Mouse (Mus musculus): Measurements from ENCODE around the gene Aldh9a1. TPM values are rescaled to one million over a fixed set of nuclear protein-coding genes. Genes with fewer than 3 reads are reported as not detected.
"Not testable (repeated sequence)": the region's sequence is repeated elsewhere in the genome, so short reads cannot be mapped to it uniquely, and the experiment has no call there.

Gene Aldh9a1
- polyA plus RNA-seq, 1 experiment from 2014 or later: 38.7 TPM

- Histone ChIP-seq H3K27me3 (replicated peaks) (peaks cover 5% of the 10 kb centered on the region), H3K9me3 (replicated peaks) (no peaks in the 10 kb centered on the region), H3K9ac (replicated peaks) (no peak overlapping the region), H3K4me2 (no peak overlapping the region), H3K36me3 (peaks cover 13% of the 10 kb centered on the region), H3K4me3 (replicated peaks) (no peak overlapping the region), H3K4me1 (peaks cover 5% of the 10 kb centered on the region; the same call in 1 of the 2 replicates), H3K27ac (replicated peaks) (no peak overlapping the region)
- no peak for ATAC-seq (ENCODE audit: low FRiP score)
- WGBS: 97% methylated on average over 3 of the region's 3 CpGs
Measured at GRCm38 (mm10) chr1:167336398-167336797, 13.4 kb upstream of the Aldh9a1 start.

- WGBS: 21% methylated on average over 12 of the region's 12 CpGs
- H3K27me3 ChIP-seq (replicated peaks): peaks cover 9% of the 10 kb centered on the region
- H3K4me1 ChIP-seq: peaks cover 5% of the 10 kb centered on the region; the same call in 1 of the 2 replicates
- peaks cover 6% of the 10 kb centered on the region for H3K36me3 ChIP-seq
- ATAC-seq (ENCODE audit: low FRiP score): 0 out of 2 replicates have a peak, but pooled peaks have one; percentile 54
- H3K27ac ChIP-seq (replicated peaks): no peak overlapping the region
- no peak overlapping the region for H3K4me2 ChIP-seq
- H3K4me3 ChIP-seq (replicated peaks): no peak overlapping the region
- H3K9ac ChIP-seq (replicated peaks): no peak overlapping the region
- H3K9me3 ChIP-seq (replicated peaks): no peaks in the 10 kb centered on the region
Measured at GRCm38 (mm10) chr1:167337463-167338095, 12.2 kb upstream of the Aldh9a1 start.

GRCm38 (mm10) chr1:167339177-167339781 lies 10.5 kb upstream of the Aldh9a1 start:
- Histone ChIP-seq H3K27ac (replicated peaks) (no peak overlapping the region), H3K4me2 (no peak overlapping the region), H3K4me1 (peaks cover 5% of the 10 kb centered on the region; the same call in 1 of the 2 replicates), H3K9me3 (replicated peaks) (no peaks in the 10 kb centered on the region), H3K27me3 (replicated peaks) (peaks cover 9% of the 10 kb centered on the region), H3K4me3 (replicated peaks) (no peak overlapping the region), H3K9ac (replicated peaks) (no peak overlapping the region), H3K36me3 (no peaks in the 10 kb centered on the region)
- WGBS: 65% methylated on average over 9 of the region's 9 CpGs
- 0 out of 2 replicates have a peak, but pooled peaks have one; percentile 19 for ATAC-seq (ENCODE audit: low FRiP score)

- Histone ChIP-seq H3K4me2 (peak overlapping the region; percentile 75), H3K9me3 (replicated peaks) (no peaks in the 10 kb centered on the region), H3K9ac (replicated peaks) (peak overlapping the region; percentile 11; the same call in 1 of the 2 replicates), H3K4me1 (peaks cover 5% of the 10 kb centered on the region; the same call in 1 of the 2 replicates), H3K36me3 (no peaks in the 10 kb centered on the region), H3K27me3 (replicated peaks) (peaks cover 9% of the 10 kb centered on the region), H3K27ac (replicated peaks) (no peak overlapping the region), H3K4me3 (replicated peaks) (peak overlapping the region; percentile 41)
- WGBS: 1% methylated on average over 47 of the region's 47 CpGs
- 0 out of 2 replicates have a peak, but pooled peaks have one; percentile 21 for ATAC-seq (ENCODE audit: low FRiP score)
Measured at GRCm38 (mm10) chr1:167340111-167340787, 9.5 kb upstream of the Aldh9a1 start.

- ATAC-seq (ENCODE audit: low FRiP score): no peak
Measured at GRCm38 (mm10) chr1:167340910-167341528, 8.8 kb upstream of the Aldh9a1 start.

GRCm38 (mm10) chr1:167342831-167343230 lies 7.0 kb upstream of the Aldh9a1 start:
- Histone ChIP-seq H3K9ac (replicated peaks) (no peak overlapping the region), H3K4me1 (0 out of 2 replicates have a peak, but pooled peaks cover 5% of the 10 kb centered on the region)
- no peak for ATAC-seq (ENCODE audit: low FRiP score)

More at GRCm38 (mm10) chr1:167340910-167341528, 8.8 kb upstream of the Aldh9a1 start:
- H3K4me3 ChIP-seq (replicated peaks): no peak overlapping the region
- H3K9ac ChIP-seq (replicated peaks): no peak overlapping the region
- peaks cover 9% of the 10 kb centered on the region for H3K27me3 ChIP-seq (replicated peaks)
- H3K4me1 ChIP-seq: peaks cover 5% of the 10 kb centered on the region; the same call in 1 of the 2 replicates
- 96% methylated on average over 3 of the region's 3 CpGs for WGBS
- no peaks in the 10 kb centered on the region for H3K36me3 ChIP-seq
- no peak overlapping the region for H3K4me2 ChIP-seq
- H3K9me3 ChIP-seq (replicated peaks): no peaks in the 10 kb centered on the region
- no peak overlapping the region for H3K27ac ChIP-seq (replicated peaks)

GRCm38 (mm10) chr1:167345994-167346520 lies 3.7 kb upstream of the Aldh9a1 start:
- not testable (repeated sequence) for H3K27me3 ChIP-seq (replicated peaks); H3K27ac ChIP-seq (replicated peaks); H3K9me3 ChIP-seq (replicated peaks); H3K4me2 ChIP-seq; H3K36me3 ChIP-seq; H3K9ac ChIP-seq (replicated peaks); H3K4me3 ChIP-seq (replicated peaks); ATAC-seq (ENCODE audit: low FRiP score)
- 93% methylated on average over 10 of the region's 10 CpGs for WGBS
- H3K4me1 ChIP-seq: peaks cover 10% of the 10 kb centered on the region

More at GRCm38 (mm10) chr1:167342831-167343230, 7.0 kb upstream of the Aldh9a1 start:
- Histone ChIP-seq H3K27ac (replicated peaks) (no peak overlapping the region), H3K27me3 (replicated peaks) (peaks cover 9% of the 10 kb centered on the region), H3K4me3 (replicated peaks) (no peak overlapping the region), H3K36me3 (no peaks in the 10 kb centered on the region), H3K4me2 (no peak overlapping the region), H3K9me3 (replicated peaks) (no peaks in the 10 kb centered on the region)
- WGBS: 93% methylated on average over 10 of the region's 10 CpGs

GRCm38 (mm10) chr1:167349206-167349605 lies 585 bp upstream of the Aldh9a1 start:
- H3K36me3 ChIP-seq; H3K9ac ChIP-seq (replicated peaks); H3K9me3 ChIP-seq (replicated peaks); H3K27me3 ChIP-seq (replicated peaks); ATAC-seq (ENCODE audit: low FRiP score); H3K4me3 ChIP-seq (replicated peaks): not testable (repeated sequence)
- 53% methylated on average over 3 of the region's 3 CpGs for WGBS
- H3K4me1 ChIP-seq: peaks cover 12% of the 10 kb centered on the region
- peak overlapping the region; percentile 85; the same call in 1 of the 2 replicates for H3K4me2 ChIP-seq
- H3K27ac ChIP-seq (replicated peaks): 0 out of 2 replicates have a peak overlapping the region, but pooled peaks have one; percentile 81

- Histone ChIP-seq H3K9ac (replicated peaks) (peak overlapping the region; percentile 77), H3K4me1 (peaks cover 12% of the 10 kb centered on the region), H3K4me2 (peak overlapping the region; percentile 85), H3K27me3 (replicated peaks) (no peaks in the 10 kb centered on the region), H3K36me3 (peaks cover 14% of the 10 kb centered on the region), H3K27ac (replicated peaks) (peak overlapping the region; percentile 81), H3K4me3 (replicated peaks) (peak overlapping the region; percentile 79), H3K9me3 (replicated peaks) (no peaks in the 10 kb centered on the region)
- WGBS: 34% methylated on average over 13 of the region's 13 CpGs
- ATAC-seq (ENCODE audit: low FRiP score): no peak
Measured at GRCm38 (mm10) chr1:167350597-167351415, 1.0 kb downstream of the Aldh9a1 start.

- no peak for ATAC-seq (ENCODE audit: low FRiP score)
- Histone ChIP-seq H3K4me1 (peaks cover 12% of the 10 kb centered on the region), H3K27me3 (replicated peaks) (no peaks in the 10 kb centered on the region), H3K27ac (replicated peaks) (no peak overlapping the region), H3K36me3 (peaks cover 30% of the 10 kb centered on the region), H3K9ac (replicated peaks) (no peak overlapping the region), H3K9me3 (replicated peaks) (no peaks in the 10 kb centered on the region), H3K4me3 (replicated peaks) (no peak overlapping the region), H3K4me2 (no peak overlapping the region)
- 91% methylated on average over 14 of the region's 14 CpGs for WGBS
Measured at GRCm38 (mm10) chr1:167352403-167352802, 2.6 kb downstream of the Aldh9a1 start.

Data from neural tube, embryonic 15.5 days (tissue).